Mouse (Mus musculus): ENCODE results near the gene Rab43.

Rab43 gene

GRCm38 (mm10) chr6:87748531-87748930, 63.4 kb downstream of the Rab43 start:
- no peak for DNase-seq (ENCODE audit: low spot score)

- no peak for DNase-seq (ENCODE audit: low spot score)
Measured at GRCm38 (mm10) chr6:87748078-87748477, 63.9 kb downstream of the Rab43 start.

- no peak for DNase-seq (ENCODE audit: low spot score)
Measured at GRCm38 (mm10) chr6:87746849-87747248, 65.1 kb downstream of the Rab43 start.

- no peak for DNase-seq (ENCODE audit: low spot score)
Measured at GRCm38 (mm10) chr6:87746059-87746458, 65.9 kb downstream of the Rab43 start.

- DNase-seq (ENCODE audit: low spot score) = no peak
Measured at GRCm38 (mm10) chr6:87745301-87745700, 66.7 kb downstream of the Rab43 start.

- DNase-seq (ENCODE audit: low spot score) = no peak
Measured at GRCm38 (mm10) chr6:87744632-87745031, 67.3 kb downstream of the Rab43 start.

GRCm38 (mm10) chr6:87743281-87743680, 68.7 kb downstream of the Rab43 start:
- no peak for DNase-seq (ENCODE audit: low spot score)

GRCm38 (mm10) chr6:87742804-87743203, 69.2 kb downstream of the Rab43 start:
- no peak for DNase-seq (ENCODE audit: low spot score)

GRCm38 (mm10) chr6:87741978-87742377, 70.0 kb downstream of the Rab43 start:
- no peak for DNase-seq (ENCODE audit: low spot score)

- no peak for DNase-seq (ENCODE audit: low spot score)
Measured at GRCm38 (mm10) chr6:87740496-87740895, 71.5 kb downstream of the Rab43 start.

- no peak for DNase-seq (ENCODE audit: low spot score)
Measured at GRCm38 (mm10) chr6:87739898-87740297, 72.1 kb downstream of the Rab43 start.
